Mouse (Mus musculus) myocyte (in vitro differentiated cells): ENCODE results near the gene Btg1.

ENCODE experiments used
- E2F4 ChIP-seq: IDR thresholded peaks from one replicate; pipeline ENCODE4 v1.6.1; 2011; ENCODE audit warnings: mild to moderate bottlenecking, control low read depth, moderate library complexity; ENCODE audit not compliant: insufficient read depth
- MAX ChIP-seq: IDR thresholded peaks from one replicate; pipeline ENCODE4 v1.6.1; 2011; ENCODE audit warnings: low read depth, mild to moderate bottlenecking, control low read depth
- MYOD1 ChIP-seq, 3 experiments: IDR thresholded peaks; one replicate each; pipeline ENCODE4 v1.6.1; 2011; ENCODE audit warnings: control low read depth in 2 of 3, low read depth in 2 of 3, mild to moderate bottlenecking in 2 of 3, moderate library complexity in 1 of 3; ENCODE audit not compliant: insufficient read length in 2 of 3, control insufficient read depth in 1 of 3
- MYOG ChIP-seq, 3 experiments: IDR thresholded peaks; one replicate each; pipeline ENCODE4 v1.6.1; 2011; ENCODE audit warnings: control low read depth in 2 of 3, low read depth in 2 of 3, mild to moderate bottlenecking in 2 of 3; ENCODE audit not compliant: insufficient read length in 2 of 3, control insufficient read depth in 1 of 3, insufficient read depth in 1 of 3
- POLR2A ChIP-seq: IDR thresholded peaks from one replicate; pipeline ENCODE4 v1.6.1; 2011; ENCODE audit warnings: low read depth, mild to moderate bottlenecking, control low read depth, moderate library complexity; ENCODE audit not compliant: insufficient read length
- SRF ChIP-seq: IDR thresholded peaks from one replicate; pipeline ENCODE4 v1.6.1; 2011; ENCODE audit warnings: low read depth; ENCODE audit not compliant: control insufficient read depth, insufficient read length
- TCF12 ChIP-seq: IDR thresholded peaks from one replicate; pipeline ENCODE4 v1.6.1; 2011; ENCODE audit warnings: mild to moderate bottlenecking, control low read depth; ENCODE audit not compliant: poor library complexity, insufficient read depth, severe bottlenecking

DNA sequence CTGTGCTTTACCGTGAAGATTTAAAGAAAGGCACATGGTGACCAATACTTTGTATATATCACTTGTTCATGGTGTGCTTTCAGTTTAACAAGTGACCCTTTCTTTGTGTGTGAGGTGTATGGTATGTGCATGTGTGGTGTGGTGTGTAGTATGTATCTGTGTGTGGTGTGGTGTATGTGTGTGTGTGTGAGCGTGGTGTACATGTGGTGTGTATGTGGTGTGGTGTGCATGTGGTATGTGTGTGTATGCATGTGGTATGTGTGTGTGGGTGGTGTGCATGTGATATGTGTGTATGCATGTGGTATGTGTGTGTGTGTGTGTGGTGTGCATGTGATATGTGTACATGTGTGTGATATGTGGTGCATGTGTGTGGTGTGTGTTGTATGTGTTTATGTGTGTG lies 35.6 kb downstream of the Btg1 start:
- TF ChIP-seq MAX (no peak), SRF (no peak), POLR2A (no peak), MYOG (IDR thresholded peaks at IDR 0.05; ENCODE audit: control insufficient read depth in 1 of 3, insufficient read depth in 1 of 3, insufficient read length in 2 of 3, low read depth in 2 of 3) (no peak), MYOD1 (IDR thresholded peaks at IDR 0.05; ENCODE audit: control insufficient read depth in 1 of 3, insufficient read length in 2 of 3, low read depth in 2 of 3) (no peak), TCF12 (no peak), E2F4 (no peak)
